Mouse (Mus musculus): ENCODE results near the gene Cyp20a1. TPM values are rescaled to one million over a fixed set of nuclear protein-coding genes. Genes with fewer than 3 reads are reported as not detected.

Cyp20a1 gene
- polyA plus RNA-seq, 1 experiment from 2014 or later: 24.5 TPM

- Histone ChIP-seq H3K9ac (replicated peaks; ENCODE audit: low read depth, low read length) (no peak overlapping the region), H3K9me3 (ENCODE audit: control insufficient read depth, low read depth, low read length) (no peaks in the 10 kb centered on the region), H3K27me3 (ENCODE audit: control insufficient read depth, insufficient read depth, low read length) (no peaks in the 10 kb centered on the region), H3K27ac (ENCODE audit: low read length) (no peak overlapping the region), H3K4me3 (ENCODE audit: low read depth, low read length) (no peak overlapping the region), H3K36me3 (ENCODE audit: control insufficient read depth, insufficient read depth, low read length) (peaks cover 13% of the 10 kb centered on the region; the same call in 1 of the 2 replicates), H3K4me1 (ENCODE audit: control insufficient read depth, insufficient read depth, low read length) (no peaks in the 10 kb centered on the region), H3K4me2 (replicated peaks; ENCODE audit: low read depth, low read length) (no peak overlapping the region)
- 96% methylated on average over 3 of the region's 3 CpGs for WGBS
- no peak for ATAC-seq (ENCODE audit: insufficient number of reproducible peaks, insufficient read depth, low FRiP score, low read depth)
These were observed 38.8 kb downstream of the Cyp20a1 start for GRCm38 (mm10) chr1:60381910-60382309.

- no peak overlapping the region for H3K4me3 ChIP-seq (ENCODE audit: low read depth, low read length)
- no peak overlapping the region for H3K4me2 ChIP-seq (replicated peaks; ENCODE audit: low read depth, low read length)
- 0 out of 2 replicates have a peak, but pooled peaks cover 3% of the 10 kb centered on the region for H3K4me1 ChIP-seq (ENCODE audit: control insufficient read depth, insufficient read depth, low read length)
- H3K27ac ChIP-seq (ENCODE audit: low read length): no peak overlapping the region
- no peak for ATAC-seq (ENCODE audit: insufficient number of reproducible peaks, insufficient read depth, low FRiP score, low read depth)
- WGBS: 92% methylated on average over 1 of the region's 1 CpGs
- H3K9ac ChIP-seq (replicated peaks; ENCODE audit: low read depth, low read length): no peak overlapping the region
- H3K27me3 ChIP-seq (ENCODE audit: control insufficient read depth, insufficient read depth, low read length): no peaks in the 10 kb centered on the region
- no peaks in the 10 kb centered on the region for H3K36me3 ChIP-seq (ENCODE audit: control insufficient read depth, insufficient read depth, low read length)
- no peaks in the 10 kb centered on the region for H3K9me3 ChIP-seq (ENCODE audit: control insufficient read depth, low read depth, low read length)
These were observed 61.7 kb downstream of the Cyp20a1 start for GRCm38 (mm10) chr1:60404848-60405247.

GRCm38 (mm10) chr1:60408501-60409167 is 65.5 kb downstream of the Cyp20a1 start:
- no peak; the same call in 1 of the 2 replicates for ATAC-seq (ENCODE audit: insufficient number of reproducible peaks, insufficient read depth, low FRiP score, low read depth)
- H3K36me3 ChIP-seq (ENCODE audit: control insufficient read depth, insufficient read depth, low read length): no peaks in the 10 kb centered on the region
- WGBS: 12% methylated on average over 13 of the region's 13 CpGs

GRCm38 (mm10) chr1:60409168-60409828 is 66.2 kb downstream of the Cyp20a1 start, which contains the start of gene Abi2:
Gene Abi2 (plus strand): TSS chr1:60409619.
- peak within 1 kb of the TSS; percentile 79 for H3K4me3 ChIP-seq (ENCODE audit: low read depth, low read length)
- H3K4me2 ChIP-seq (replicated peaks; ENCODE audit: low read depth, low read length): peak within 1 kb of the TSS; percentile 62
- H3K36me3 ChIP-seq (ENCODE audit: control insufficient read depth, insufficient read depth, low read length): no peaks in the 10 kb centered on the region
- ATAC-seq (ENCODE audit: insufficient number of reproducible peaks, insufficient read depth, low FRiP score, low read depth): peak; percentile 91
- no peaks in the 10 kb centered on the region for H3K9me3 ChIP-seq (ENCODE audit: control insufficient read depth, low read depth, low read length)
- 0 out of 2 replicates have a peak, but pooled peaks cover 3% of the 10 kb centered on the region for H3K4me1 ChIP-seq (ENCODE audit: control insufficient read depth, insufficient read depth, low read length)
- peak within 1 kb of the TSS; percentile 87 for H3K27ac ChIP-seq (ENCODE audit: low read length)
- peak within 1 kb of the TSS; percentile 93 for H3K9ac ChIP-seq (replicated peaks; ENCODE audit: low read depth, low read length)
- no peaks in the 10 kb centered on the region for H3K27me3 ChIP-seq (ENCODE audit: control insufficient read depth, insufficient read depth, low read length)
- WGBS: under 1% methylated on average over 56 of the region's 69 CpGs

More at GRCm38 (mm10) chr1:60408501-60409167, 65.5 kb downstream of the Cyp20a1 start:
- peak overlapping the region; percentile 72 for H3K9ac ChIP-seq (replicated peaks; ENCODE audit: low read depth, low read length)
- peak overlapping the region; percentile 62 for H3K4me2 ChIP-seq (replicated peaks; ENCODE audit: low read depth, low read length)
- H3K27ac ChIP-seq (ENCODE audit: low read length): peak overlapping the region; percentile 87; the same call in 1 of the 2 replicates
- H3K27me3 ChIP-seq (ENCODE audit: control insufficient read depth, insufficient read depth, low read length): no peaks in the 10 kb centered on the region
- H3K4me1 ChIP-seq (ENCODE audit: control insufficient read depth, insufficient read depth, low read length): 0 out of 2 replicates have a peak, but pooled peaks cover 3% of the 10 kb centered on the region
- H3K9me3 ChIP-seq (ENCODE audit: control insufficient read depth, low read depth, low read length): no peaks in the 10 kb centered on the region
- H3K4me3 ChIP-seq (ENCODE audit: low read depth, low read length): peak overlapping the region; percentile 79

GRCm38 (mm10) chr1:60409928-60410817 is 67.0 kb downstream of the Cyp20a1 start:
- no peaks in the 10 kb centered on the region for H3K9me3 ChIP-seq (ENCODE audit: control insufficient read depth, low read depth, low read length)
- peak overlapping the region; percentile 79 for H3K4me3 ChIP-seq (ENCODE audit: low read depth, low read length)
- H3K27me3 ChIP-seq (ENCODE audit: control insufficient read depth, insufficient read depth, low read length): no peaks in the 10 kb centered on the region
- H3K27ac ChIP-seq (ENCODE audit: low read length): peak overlapping the region; percentile 86
- H3K4me1 ChIP-seq (ENCODE audit: control insufficient read depth, insufficient read depth, low read length): 0 out of 2 replicates have a peak, but pooled peaks cover 3% of the 10 kb centered on the region
- WGBS: 1% methylated on average over 40 of the region's 54 CpGs
- peak; percentile 78 for ATAC-seq (ENCODE audit: insufficient number of reproducible peaks, insufficient read depth, low FRiP score, low read depth)
- H3K4me2 ChIP-seq (replicated peaks; ENCODE audit: low read depth, low read length): peak overlapping the region; percentile 33
- peak overlapping the region; percentile 93 for H3K9ac ChIP-seq (replicated peaks; ENCODE audit: low read depth, low read length)
- no peaks in the 10 kb centered on the region for H3K36me3 ChIP-seq (ENCODE audit: control insufficient read depth, insufficient read depth, low read length)

- no peak overlapping the region for H3K27ac ChIP-seq (ENCODE audit: low read length)
- H3K4me3 ChIP-seq (ENCODE audit: low read depth, low read length): no peak overlapping the region
- no peak overlapping the region for H3K4me2 ChIP-seq (replicated peaks; ENCODE audit: low read depth, low read length)
- no peak overlapping the region for H3K9ac ChIP-seq (replicated peaks; ENCODE audit: low read depth, low read length)
- H3K4me1 ChIP-seq (ENCODE audit: control insufficient read depth, insufficient read depth, low read length): no peaks in the 10 kb centered on the region
- no peaks in the 10 kb centered on the region for H3K9me3 ChIP-seq (ENCODE audit: control insufficient read depth, low read depth, low read length)
- no peaks in the 10 kb centered on the region for H3K27me3 ChIP-seq (ENCODE audit: control insufficient read depth, insufficient read depth, low read length)
- WGBS: 80% methylated on average over 3 of the region's 3 CpGs
- no peaks in the 10 kb centered on the region for H3K36me3 ChIP-seq (ENCODE audit: control insufficient read depth, insufficient read depth, low read length)
- no peak for ATAC-seq (ENCODE audit: insufficient number of reproducible peaks, insufficient read depth, low FRiP score, low read depth)
These were observed 73.6 kb downstream of the Cyp20a1 start for GRCm38 (mm10) chr1:60416724-60417123.

- no peak overlapping the region for H3K9ac ChIP-seq (replicated peaks; ENCODE audit: low read depth, low read length)
- H3K36me3 ChIP-seq (ENCODE audit: control insufficient read depth, insufficient read depth, low read length): no peaks in the 10 kb centered on the region
- H3K27ac ChIP-seq (ENCODE audit: low read length): no peak overlapping the region
- H3K4me2 ChIP-seq (replicated peaks; ENCODE audit: low read depth, low read length): no peak overlapping the region
- ATAC-seq (ENCODE audit: insufficient number of reproducible peaks, insufficient read depth, low FRiP score, low read depth): no peak
- no peaks in the 10 kb centered on the region for H3K27me3 ChIP-seq (ENCODE audit: control insufficient read depth, insufficient read depth, low read length)
- no peak overlapping the region for H3K4me3 ChIP-seq (ENCODE audit: low read depth, low read length)
- no peaks in the 10 kb centered on the region for H3K9me3 ChIP-seq (ENCODE audit: control insufficient read depth, low read depth, low read length)
- H3K4me1 ChIP-seq (ENCODE audit: control insufficient read depth, insufficient read depth, low read length): no peaks in the 10 kb centered on the region
- 97% methylated on average over 1 of the region's 1 CpGs for WGBS
These were observed 80.8 kb downstream of the Cyp20a1 start for GRCm38 (mm10) chr1:60423882-60424281.

- no peaks in the 10 kb centered on the region for H3K4me1 ChIP-seq (ENCODE audit: control insufficient read depth, insufficient read depth, low read length)
- no peaks in the 10 kb centered on the region for H3K27me3 ChIP-seq (ENCODE audit: control insufficient read depth, insufficient read depth, low read length)
- no peaks in the 10 kb centered on the region for H3K36me3 ChIP-seq (ENCODE audit: control insufficient read depth, insufficient read depth, low read length)
- H3K9ac ChIP-seq (replicated peaks; ENCODE audit: low read depth, low read length): no peak overlapping the region
- no peak overlapping the region for H3K4me2 ChIP-seq (replicated peaks; ENCODE audit: low read depth, low read length)
- no peak for ATAC-seq (ENCODE audit: insufficient number of reproducible peaks, insufficient read depth, low FRiP score, low read depth)
- 91% methylated on average over 2 of the region's 2 CpGs for WGBS
- H3K27ac ChIP-seq (ENCODE audit: low read length): no peak overlapping the region
- no peaks in the 10 kb centered on the region for H3K9me3 ChIP-seq (ENCODE audit: control insufficient read depth, low read depth, low read length)
- H3K4me3 ChIP-seq (ENCODE audit: low read depth, low read length): no peak overlapping the region
These were observed 85.2 kb downstream of the Cyp20a1 start for GRCm38 (mm10) chr1:60428341-60428740.

Measured in stomach, embryonic 14.5 days (tissue).